Mouse (Mus musculus): ENCODE measurements around the gene Sh3gl3.

Gene Sh3gl3

DNA sequence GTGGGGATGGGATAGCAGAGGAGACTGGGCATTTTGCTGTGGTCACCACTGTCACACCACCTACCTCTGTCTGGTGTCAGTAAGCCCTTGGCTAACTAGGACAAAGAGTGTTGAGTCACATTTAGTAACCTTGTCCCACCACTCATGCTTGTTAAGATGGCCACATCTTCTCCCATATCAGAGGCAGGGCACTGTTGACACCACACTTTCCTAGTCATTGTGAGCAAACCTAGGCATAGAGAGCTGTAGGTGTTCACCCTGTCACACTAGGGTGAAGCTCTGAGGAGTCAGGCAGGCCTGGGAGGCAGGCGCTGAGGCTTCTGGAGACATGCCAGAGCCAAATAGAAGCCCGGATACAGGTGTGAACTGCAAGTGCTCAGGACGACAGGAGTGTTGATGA lies at the start of gene Sh3gl3:
Sh3gl3 (plus strand) TSS at position 301 of the 400 bp plus-strand sequence.
- DNase-seq (ENCODE audit: low read depth, low spot score) = no peak

GRCm38 (mm10) chr7:82138196-82138595 lies 35.4 kb upstream of the Sh3gl3 start:
- no peak for DNase-seq (ENCODE audit: low read depth, low spot score)

GRCm38 (mm10) chr7:82147151-82147550 lies 26.5 kb upstream of the Sh3gl3 start:
- DNase-seq (ENCODE audit: low read depth, low spot score) = no peak

GRCm38 (mm10) chr7:82164681-82165080 lies 9.0 kb upstream of the Sh3gl3 start:
- DNase-seq (ENCODE audit: low read depth, low spot score) = no peak

GRCm38 (mm10) chr7:82174571-82175326 lies 1.1 kb downstream of the Sh3gl3 start:
- DNase-seq (ENCODE audit: low read depth, low spot score) = no peak

GRCm38 (mm10) chr7:82175327-82175721 lies 1.7 kb downstream of the Sh3gl3 start:
- DNase-seq (ENCODE audit: low read depth, low spot score) = no peak

- DNase-seq (ENCODE audit: low read depth, low spot score) = no peak
These were observed 2.6 kb downstream of the Sh3gl3 start for GRCm38 (mm10) chr7:82176192-82176591.

DNA sequence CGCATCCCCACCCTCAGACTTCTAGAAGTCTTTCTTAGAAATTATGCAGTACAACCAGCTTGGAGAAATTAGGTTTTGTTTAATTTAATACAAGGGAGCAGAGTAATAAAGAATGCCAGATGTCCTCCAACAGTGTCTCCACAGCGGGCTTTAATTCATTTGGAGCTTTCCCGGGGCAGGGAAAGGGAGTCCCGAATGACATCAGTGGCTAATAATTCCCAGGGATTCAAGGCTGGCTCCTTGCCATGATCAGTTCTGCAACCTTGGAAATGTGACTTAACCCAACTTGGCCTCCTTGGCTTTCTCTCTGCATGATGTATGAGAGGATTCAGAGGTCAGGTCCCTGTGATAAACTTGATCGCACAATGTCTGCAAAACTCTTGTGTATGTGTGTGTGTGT lies 3.7 kb downstream of the Sh3gl3 start:
- no peak for DNase-seq (ENCODE audit: low read depth, low spot score)

DNA sequence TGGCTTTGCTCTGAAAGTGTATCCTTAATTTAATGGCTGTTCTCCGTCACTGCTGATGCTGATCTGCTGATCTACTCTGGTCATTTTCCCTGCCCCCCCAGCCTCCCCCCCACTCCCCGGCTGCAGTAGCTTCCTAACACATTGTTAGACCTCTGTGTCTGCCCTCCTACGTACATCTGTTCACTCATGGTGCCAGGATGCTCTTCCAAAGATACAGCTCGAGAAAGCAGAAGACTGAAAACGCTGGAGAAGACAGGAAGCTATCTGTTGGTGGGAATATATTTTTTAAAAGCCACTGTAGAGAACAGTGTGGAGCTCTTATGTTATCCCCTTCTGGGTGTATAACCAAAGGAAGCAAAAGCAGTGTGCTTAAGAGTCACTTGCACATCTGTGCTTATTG lies 7.3 kb downstream of the Sh3gl3 start:
- DNase-seq (ENCODE audit: low read depth, low spot score) = no peak

DNA sequence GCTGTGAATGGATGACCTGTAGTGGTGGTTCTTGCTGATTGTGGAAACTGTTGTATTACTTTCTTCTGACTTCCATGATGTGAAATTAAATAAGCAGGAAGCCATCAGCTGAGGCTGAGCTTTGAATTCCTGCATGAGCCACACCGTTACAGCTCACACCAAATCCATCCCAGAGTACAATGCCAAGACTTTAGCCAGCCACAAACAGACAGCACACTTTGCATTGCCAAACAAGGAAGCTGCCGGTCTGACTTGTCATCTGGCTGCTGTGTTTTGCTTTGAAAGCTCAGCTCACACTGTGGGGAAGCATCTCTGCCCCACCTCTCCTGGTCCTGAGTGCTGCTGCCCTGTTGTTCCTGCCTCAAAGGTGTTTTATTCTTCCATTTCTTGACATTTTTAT lies 9.1 kb downstream of the Sh3gl3 start:
- DNase-seq (ENCODE audit: low read depth, low spot score) = no peak

- no peak for DNase-seq (ENCODE audit: low read depth, low spot score)
These were observed 18.0 kb downstream of the Sh3gl3 start for GRCm38 (mm10) chr7:82191604-82192003.

DNA sequence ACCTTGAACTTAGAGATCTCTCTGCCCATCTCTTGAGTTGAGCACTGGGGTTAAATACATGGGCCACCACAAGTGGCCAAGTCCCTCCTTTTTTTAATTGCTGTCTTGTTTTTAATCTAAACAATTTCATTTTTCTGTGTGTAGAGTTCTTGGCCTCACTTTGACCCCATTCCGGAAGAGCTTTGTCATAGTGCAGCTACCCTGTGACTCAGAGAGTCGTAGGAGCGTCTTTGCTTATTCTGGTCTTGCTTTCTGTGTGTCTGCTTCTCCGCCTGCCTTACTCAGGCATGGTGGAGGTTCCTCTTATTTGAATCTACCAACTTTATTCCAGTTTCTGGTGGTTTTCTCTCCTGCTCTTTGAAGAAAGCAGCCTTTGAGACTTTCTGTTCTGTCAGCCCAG lies 18.9 kb downstream of the Sh3gl3 start:
- DNase-seq (ENCODE audit: low read depth, low spot score) = no peak

DNA sequence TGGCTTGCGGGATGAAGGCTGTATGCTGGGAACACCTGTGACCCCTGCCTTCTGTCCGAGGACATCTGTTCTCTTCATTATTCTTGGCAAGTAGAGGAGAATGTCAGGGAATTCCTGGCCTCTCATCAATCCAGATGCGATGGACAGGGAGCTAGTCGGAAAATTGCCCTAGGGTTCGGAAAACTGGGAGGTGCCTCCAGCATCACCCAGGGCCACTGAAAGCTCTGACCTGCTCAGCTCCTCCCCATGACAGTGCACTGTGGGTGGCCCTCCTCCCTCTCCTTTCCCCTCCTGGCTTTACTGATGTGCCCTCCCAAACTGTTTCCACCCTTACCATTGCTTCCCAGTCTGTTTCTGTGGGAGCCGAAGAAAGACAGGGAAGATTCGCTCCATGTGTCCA lies 29.5 kb downstream of the Sh3gl3 start:
- no peak for DNase-seq (ENCODE audit: low read depth, low spot score)

DNA sequence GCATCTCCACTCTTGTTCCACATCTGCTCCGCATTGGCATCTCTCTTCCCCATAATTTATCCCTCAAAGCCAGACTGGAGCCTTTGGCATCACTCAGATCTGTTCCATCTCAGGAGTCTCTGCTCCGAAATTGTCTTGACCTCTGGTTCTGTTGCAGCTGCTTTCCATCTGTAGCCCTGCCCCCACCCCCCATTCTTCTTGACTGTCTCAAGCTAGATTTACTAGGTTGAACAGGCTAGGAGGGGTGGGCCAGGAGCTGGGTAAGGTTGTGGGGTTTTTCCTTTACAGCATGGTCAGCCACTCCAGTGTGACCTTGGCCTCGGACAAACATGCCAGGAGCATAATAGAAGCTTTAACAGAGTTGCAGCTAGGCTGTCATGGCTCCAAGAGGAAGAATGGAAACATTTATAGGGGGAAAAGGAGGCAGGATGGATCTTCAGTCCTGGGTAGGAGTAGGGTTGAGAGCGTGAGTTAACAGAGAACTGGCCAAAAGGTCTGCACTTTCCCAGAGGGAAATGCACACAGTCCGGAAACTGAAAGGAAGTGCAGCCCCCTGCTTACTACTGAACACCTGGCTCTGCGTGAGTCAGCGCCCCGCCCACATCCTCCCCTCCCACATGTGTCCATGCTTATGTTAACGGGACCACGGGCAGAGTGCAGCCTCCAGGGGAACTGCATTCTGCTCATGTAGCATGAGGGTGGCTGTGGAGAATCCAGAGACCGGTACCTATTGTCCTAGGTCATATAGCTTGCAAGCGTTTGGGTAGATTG lies 30.6 kb downstream of the Sh3gl3 start:
- DNase-seq (ENCODE audit: low read depth, low spot score) = no peak

GRCm38 (mm10) chr7:82204975-82205374 lies 31.3 kb downstream of the Sh3gl3 start:
- DNase-seq (ENCODE audit: low read depth, low spot score) = no peak

DNA sequence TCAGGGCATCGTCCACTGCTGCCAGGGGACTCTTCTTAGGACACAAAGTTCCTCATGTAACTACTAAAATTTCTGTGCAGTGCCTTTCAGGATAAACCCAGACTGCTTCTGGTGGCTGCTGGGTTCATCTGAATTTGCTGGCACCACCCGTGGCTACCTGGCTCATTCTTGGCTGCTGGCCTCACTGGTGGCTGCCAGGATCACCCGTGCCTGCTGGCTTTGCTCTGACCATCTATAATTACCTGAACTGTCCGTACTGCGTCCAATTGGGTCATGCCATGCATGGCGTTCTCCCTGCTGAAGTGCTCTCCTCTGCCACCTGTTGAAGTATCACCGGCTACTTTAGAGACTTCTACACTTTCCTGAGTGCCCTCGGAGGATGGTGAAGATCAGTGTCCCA lies 33.1 kb downstream of the Sh3gl3 start:
- no peak for DNase-seq (ENCODE audit: low read depth, low spot score)

- no peak for DNase-seq (ENCODE audit: low read depth, low spot score)
These were observed 47.8 kb downstream of the Sh3gl3 start for GRCm38 (mm10) chr7:82221380-82221933.

- no peak for DNase-seq (ENCODE audit: low read depth, low spot score)
These were observed 50.5 kb downstream of the Sh3gl3 start for GRCm38 (mm10) chr7:82223906-82224846.

GRCm38 (mm10) chr7:82233201-82233600 lies 59.6 kb downstream of the Sh3gl3 start:
- no peak for DNase-seq (ENCODE audit: low read depth, low spot score)

DNA sequence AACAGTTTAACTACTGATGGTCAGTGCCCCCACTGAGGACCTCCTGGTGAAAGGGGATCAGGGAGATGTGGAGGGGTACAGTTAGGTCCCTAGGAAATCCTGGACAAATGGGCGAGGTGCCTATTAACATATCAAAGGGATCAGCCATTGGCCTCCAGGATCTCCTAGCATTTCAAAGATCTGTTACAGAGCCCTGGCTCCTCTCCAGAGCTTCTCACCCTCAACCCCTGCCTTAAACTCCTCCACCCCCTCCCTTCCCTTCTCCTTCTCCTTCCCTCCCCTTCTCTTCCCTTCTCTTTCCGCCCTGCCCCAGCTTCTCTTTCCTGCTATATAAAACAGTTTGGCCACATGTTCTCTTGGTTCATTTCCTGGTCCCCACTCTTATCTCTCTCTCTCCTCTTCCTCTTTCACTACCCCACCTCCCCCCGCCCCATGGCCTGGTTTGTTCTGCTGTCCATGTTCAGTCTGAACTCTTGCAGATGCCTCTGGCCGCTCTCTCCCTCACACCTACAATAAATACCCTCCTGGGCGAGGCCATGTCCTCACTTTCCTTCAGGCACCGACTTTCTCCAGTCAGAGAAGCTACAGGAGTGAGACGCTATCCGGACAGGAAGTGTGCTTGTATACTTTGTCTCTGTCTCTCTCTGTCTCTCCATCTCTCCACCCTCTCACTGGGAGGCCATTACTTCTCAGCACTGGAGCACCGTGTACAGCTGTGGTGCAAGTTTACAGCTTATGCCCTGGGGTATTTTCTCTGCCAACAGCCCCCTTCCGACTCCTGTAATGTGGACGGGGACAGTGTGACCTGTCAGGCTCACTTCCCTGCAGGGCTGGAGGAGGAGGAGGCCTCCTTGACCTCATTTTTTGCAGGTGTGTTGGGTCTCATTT lies 60.6 kb downstream of the Sh3gl3 start:
- DNase-seq (ENCODE audit: low read depth, low spot score) = no peak

- DNase-seq (ENCODE audit: low read depth, low spot score) = no peak
These were observed 61.3 kb downstream of the Sh3gl3 start for GRCm38 (mm10) chr7:82234898-82235290.
